Comparison of ENCODE assay signal across 8 mouse cellular contexts in the genomic region with DNA sequence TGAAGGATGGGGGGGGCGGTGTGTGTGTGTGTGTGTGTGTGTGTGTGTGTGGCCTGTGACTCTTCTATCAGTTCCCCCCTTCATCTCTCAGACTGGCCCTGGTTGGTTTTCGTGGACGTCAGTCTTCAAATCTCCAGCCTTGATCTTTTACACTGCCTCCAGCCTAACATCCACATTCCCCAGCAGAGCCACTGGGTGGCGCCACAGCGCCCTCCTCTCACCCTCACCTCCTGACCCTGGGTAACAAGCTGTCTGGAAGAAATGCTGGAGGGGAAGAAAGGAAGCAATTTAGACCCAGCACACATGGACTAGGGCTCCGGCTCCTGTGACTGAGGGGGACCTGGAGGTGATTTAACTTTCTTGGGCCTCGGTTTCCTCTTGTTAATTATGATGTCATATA.
A peak's percentile ranks its signal among the peaks of the same experiment; 100 is the strongest.
DNase-seq lines count a peak whose midpoint lies in the region; ATAC-seq and TF ChIP-seq lines count a peak whose summit lies in the region.

No protein-coding gene starts in this region.

- H3K27me3 ChIP-seq in hindbrain, embryonic 11.5 days (ENCODE audit: control insufficient read depth, insufficient read depth, low read length): no peaks in the 10 kb centered on the region; the same call in 1 of the 2 replicates
- no peaks in the 10 kb centered on the region for H3K27me3 ChIP-seq in hindbrain, embryonic 13.5 days
- H3K27me3 ChIP-seq in midbrain, embryonic 15.5 days (replicated peaks): no peaks in the 10 kb centered on the region
- H3K27me3 ChIP-seq in midbrain, embryonic 14.5 days (ENCODE audit: control insufficient read depth, insufficient read depth, low read length): no peaks in the 10 kb centered on the region
- no peaks in the 10 kb centered on the region for H3K27me3 ChIP-seq in MEL (ENCODE audit: control insufficient read depth in 1 of 2, insufficient read depth in 2 of 2, low read length in 2 of 2)

- H3K4me3 ChIP-seq in hindbrain, embryonic 11.5 days (ENCODE audit: low read depth, low read length): no peak overlapping the region
- no peak overlapping the region for H3K4me3 ChIP-seq in hindbrain, embryonic 13.5 days
- H3K4me3 ChIP-seq in midbrain, embryonic 15.5 days: no peak overlapping the region
- no peak overlapping the region for H3K4me3 ChIP-seq in midbrain, embryonic 14.5 days (replicated peaks; ENCODE audit: low read depth, low read length)
- no peak overlapping the region for H3K4me3 ChIP-seq in MEL (ENCODE audit: control insufficient read depth in 1 of 2, insufficient read depth in 1 of 2, low read depth in 2 of 2, low read length in 2 of 2)
- H3K4me3 ChIP-seq in olfactory bulb, adult 2 months (ENCODE audit: insufficient read depth, low read depth, low read length): no peak overlapping the region

- H3K4me2 ChIP-seq in hindbrain, embryonic 11.5 days (replicated peaks; ENCODE audit: low read depth, low read length): no peak overlapping the region
- no peak overlapping the region for H3K4me2 ChIP-seq in hindbrain, embryonic 13.5 days
- no peak overlapping the region for H3K4me2 ChIP-seq in midbrain, embryonic 15.5 days
- H3K4me2 ChIP-seq in midbrain, embryonic 14.5 days (ENCODE audit: low read length): no peak overlapping the region

- peaks cover 4% of the 10 kb centered on the region; the same call in 1 of the 2 replicates for H3K4me1 ChIP-seq in hindbrain, embryonic 11.5 days (replicated peaks; ENCODE audit: control insufficient read depth, insufficient read depth, low read length)
- peaks cover 69% of the 10 kb centered on the region for H3K4me1 ChIP-seq in hindbrain, embryonic 13.5 days (replicated peaks)
- H3K4me1 ChIP-seq in midbrain, embryonic 15.5 days: peaks cover 35% of the 10 kb centered on the region
- peaks cover 17% of the 10 kb centered on the region for H3K4me1 ChIP-seq in midbrain, embryonic 14.5 days (ENCODE audit: control insufficient read depth, insufficient read depth, low read length)
- H3K4me1 ChIP-seq in MEL (ENCODE audit: control insufficient read depth in 1 of 2, insufficient read depth in 2 of 2, low read length in 2 of 2): no peaks in the 10 kb centered on the region
- peaks cover 61% of the 10 kb centered on the region for H3K4me1 ChIP-seq in olfactory bulb, adult 2 months (ENCODE audit: control insufficient read depth, insufficient read depth, low read length)

- no peak overlapping the region for H3K27ac ChIP-seq in hindbrain, embryonic 11.5 days (ENCODE audit: low read depth, low read length)
- H3K27ac ChIP-seq in hindbrain, embryonic 13.5 days: no peak overlapping the region
- no peak overlapping the region for H3K27ac ChIP-seq in midbrain, embryonic 15.5 days
- H3K27ac ChIP-seq in midbrain, embryonic 14.5 days (replicated peaks; ENCODE audit: low read depth, low read length): no peak overlapping the region
- no peak overlapping the region for H3K27ac ChIP-seq in MEL (ENCODE audit: control insufficient read depth, low read depth, low read length)
- no peak overlapping the region for H3K27ac ChIP-seq in olfactory bulb, adult 2 months (ENCODE audit: insufficient read depth, low read depth, low read length)

- no peak for TF ChIP-seq POLR2A in MEL (IDR thresholded peaks at IDR 0.05; ENCODE audit: control insufficient read depth in 1 of 2, insufficient read depth in 1 of 2, low read depth in 1 of 2, low read length in 2 of 2, poor library complexity in 1 of 2)
- no peak for TF ChIP-seq POLR2A in olfactory bulb, adult 2 months (IDR thresholded peaks at IDR 0.05; ENCODE audit: insufficient read depth, low read depth, low read length)

- no peak for TF ChIP-seq EP300 in MEL (IDR thresholded peaks at IDR 0.05; ENCODE audit: low read depth in 1 of 2, low read length in 2 of 2)

- WGBS in hindbrain, embryonic 11.5 days: 43% methylated on average over 7 of the region's 7 CpGs
- whole genome bisulfite sequencing in hindbrain, embryonic 13.5 days: 37% methylated on average over 6 of the region's 7 CpGs
- WGBS in midbrain, embryonic 15.5 days: 40% methylated on average over 7 of the region's 7 CpGs
- WGBS in midbrain, embryonic 14.5 days: 39% methylated on average over 7 of the region's 7 CpGs
- 47% methylated on average over 7 of the region's 7 CpGs for WGBS in olfactory bulb, adult 2 months

- no peaks in the 10 kb centered on the region for H3K36me3 ChIP-seq in hindbrain, embryonic 11.5 days (ENCODE audit: control insufficient read depth, insufficient read depth, low read length)
- H3K36me3 ChIP-seq in hindbrain, embryonic 13.5 days: no peaks in the 10 kb centered on the region
- H3K36me3 ChIP-seq in midbrain, embryonic 15.5 days (replicated peaks): no peaks in the 10 kb centered on the region
- H3K36me3 ChIP-seq in midbrain, embryonic 14.5 days (ENCODE audit: control insufficient read depth, insufficient read depth, low read length): no peaks in the 10 kb centered on the region
- H3K36me3 ChIP-seq in MEL (ENCODE audit: control insufficient read depth in 1 of 2, insufficient read depth in 2 of 2, low read length in 2 of 2): no peaks in the 10 kb centered on the region

- H3K9me3 ChIP-seq in hindbrain, embryonic 11.5 days (ENCODE audit: control insufficient read depth, low read length): no peaks in the 10 kb centered on the region
- H3K9me3 ChIP-seq in hindbrain, embryonic 13.5 days: no peaks in the 10 kb centered on the region
- no peaks in the 10 kb centered on the region for H3K9me3 ChIP-seq in midbrain, embryonic 15.5 days
- no peaks in the 10 kb centered on the region for H3K9me3 ChIP-seq in midbrain, embryonic 14.5 days (ENCODE audit: control insufficient read depth, low read length)
- no peaks in the 10 kb centered on the region for H3K9me3 ChIP-seq in MEL (replicated peaks; ENCODE audit: insufficient read depth, low read length)

- no peak for TF ChIP-seq RAD21 in MEL (IDR thresholded peaks at IDR 0.05; ENCODE audit: low read depth, low read length)

- no peak overlapping the region for H3K9ac ChIP-seq in hindbrain, embryonic 11.5 days (ENCODE audit: low read depth, low read length)
- no peak overlapping the region; the same call in 1 of the 2 replicates for H3K9ac ChIP-seq in hindbrain, embryonic 13.5 days
- H3K9ac ChIP-seq in midbrain, embryonic 15.5 days: no peak overlapping the region
- H3K9ac ChIP-seq in midbrain, embryonic 14.5 days (replicated peaks; ENCODE audit: low read length): no peak overlapping the region
- H3K9ac ChIP-seq in MEL (ENCODE audit: control insufficient read depth, low read depth, low read length, poor library complexity, severe bottlenecking): no peak overlapping the region

- ATAC-seq in hindbrain, embryonic 11.5 days (ENCODE audit: low FRiP score): no peak
- no peak for ATAC-seq in hindbrain, embryonic 13.5 days (ENCODE audit: low FRiP score)
- 0 out of 2 replicates have a peak, but pooled peaks have one; percentile 1 for ATAC-seq in midbrain, embryonic 15.5 days (replicated peaks)
- ATAC-seq in midbrain, embryonic 14.5 days (ENCODE audit: low FRiP score, low TSS enrichment): no peak
- no peak for ATAC-seq in frontal cortex, adult (ENCODE audit: low TSS enrichment)

- peak in 2 of 3 experiments; percentile 30 to 63; a peak in 4 of 6 replicates for TF ChIP-seq CTCF in MEL (IDR thresholded peaks at IDR 0.05 in 2 of 3, conservative IDR thresholded peaks at IDR 0.05 in 1 of 3; ENCODE audit: control insufficient read depth in 1 of 3, insufficient read depth in 1 of 3, low read depth in 2 of 3, low read length in 3 of 3, poor library complexity in 1 of 3, severe bottlenecking in 1 of 3)
- TF ChIP-seq CTCF in olfactory bulb, adult 2 months (IDR thresholded peaks at IDR 0.05; ENCODE audit: insufficient read depth, low read depth, low read length): peak; percentile 74; the same call in 1 of the 2 replicates

- no peaks in the 10 kb centered on the region for H3K79me2 ChIP-seq in MEL (ENCODE audit: control insufficient read depth, insufficient read depth, low read length, poor library complexity)

- peak; percentile 27 for DNase-seq in hindbrain, embryonic 11.5 days (ENCODE audit: low spot score)
- DNase-seq in midbrain, embryonic 14.5 days: no peak
- no peak for DNase-seq in MEL (ENCODE audit: low read depth, low spot score)
- DNase-seq in kidney, adult 18-20 months: no peak

TF ChIP-seq in MEL, 35 proteins besides CTCF, POLR2A, EP300 and RAD21:
- TF ChIP-seq JUND (IDR thresholded peaks at IDR 0.05; ENCODE audit: low read depth, low read length) (no peak), RCOR1 (IDR thresholded peaks at IDR 0.05; ENCODE audit: low read depth, low read length) (no peak), SMC3 (IDR thresholded peaks at IDR 0.05; ENCODE audit: low read depth, low read length) (no peak), CHD2 (IDR thresholded peaks at IDR 0.05; ENCODE audit: low read length) (no peak), E2F4 (IDR thresholded peaks at IDR 0.05; ENCODE audit: borderline replicate concordance, low read depth, low read length) (no peak), TCF12 (IDR thresholded peaks at IDR 0.05; ENCODE audit: low read depth, low read length) (no peak), POLR2AphosphoS5 (IDR thresholded peaks at IDR 0.05; ENCODE audit: borderline replicate concordance, low read depth, low read length) (no peak), USF2 (IDR thresholded peaks at IDR 0.05; ENCODE audit: borderline replicate concordance in 1 of 2, insufficient read depth in 1 of 2, low read depth in 1 of 2, low read length in 2 of 2) (no peak), MEF2A (IDR thresholded peaks at IDR 0.05; ENCODE audit: extremely low read depth, insufficient replicate concordance, low read depth, low read length, poor library complexity, severe bottlenecking) (no peak), ETS1 (IDR thresholded peaks at IDR 0.05; ENCODE audit: low read depth, low read length) (no peak), POLR2AphosphoS2 (IDR thresholded peaks at IDR 0.05; ENCODE audit: low read length) (no peak), MYC (IDR thresholded peaks at IDR 0.05; ENCODE audit: low read depth, low read length) (no peak), NELFE (IDR thresholded peaks at IDR 0.05; ENCODE audit: low read depth, low read length) (no peak)
